Mouse (Mus musculus) small intestine, adult 2 months (tissue): ENCODE measurements around the gene Tll1.

Experiments
- CTCF ChIP-seq: fragments of 200-500 bp; IDR thresholded peaks from 2 replicates; pipeline ENCODE4 v1.5.1; 2012; ENCODE audit warnings: low read depth, mild to moderate bottlenecking, control low read depth, inconsistent platforms, low read length, moderate library complexity, mixed read lengths; ENCODE audit not compliant: insufficient replicate concordance, insufficient read length; ENCODE audit errors: extremely low read depth
- POLR2A ChIP-seq: fragments of 200-500 bp; IDR thresholded peaks from 2 replicates; pipeline ENCODE4 v1.6.1; 2012; ENCODE audit warnings: low read depth, mild to moderate bottlenecking, control low read depth, inconsistent platforms, low read length, moderate library complexity

DNA sequence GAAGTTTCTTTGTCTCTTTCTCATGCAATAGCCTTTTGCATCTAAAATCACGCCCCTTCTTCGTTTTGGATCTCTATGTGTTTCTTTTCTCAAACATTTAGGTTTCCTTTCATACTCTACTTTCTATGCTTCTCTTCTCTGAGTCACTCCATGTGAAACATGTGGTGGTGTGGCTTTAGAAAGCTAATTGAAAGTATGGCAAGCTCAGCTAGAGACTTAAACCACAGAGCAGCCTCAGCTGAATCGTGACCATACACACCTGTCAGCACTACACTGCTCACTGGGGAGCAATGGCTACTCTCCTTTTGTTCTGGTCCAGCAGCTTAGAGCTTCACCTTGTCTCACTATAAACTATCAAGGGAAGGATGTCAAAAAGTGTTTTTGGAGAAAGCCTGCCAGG, 31.2 kb downstream of the Tll1 start:
- no peak for TF ChIP-seq POLR2A
- no peak for TF ChIP-seq CTCF
